Mouse (Mus musculus): ENCODE data around the gene Unc5cl.

GRCm38 (mm10) chr17:48424237-48424636 lies 30.5 kb upstream of the Unc5cl start:
- TF ChIP-seq CTCF (IDR thresholded peaks at IDR 0.05; ENCODE audit: low read depth, low read length) (no peak), POLR2A (IDR thresholded peaks at IDR 0.05; ENCODE audit: extremely low read depth, insufficient read depth, low read length) (no peak)

All from liver, adult 2 months (tissue).